Mouse (Mus musculus): ENCODE results near the gene Alkbh3. TPM values are rescaled to one million over a fixed set of nuclear protein-coding genes. Genes with fewer than 3 reads are reported as not detected.
A peak's percentile ranks its signal among the peaks of the same experiment; 100 is the strongest.

The Alkbh3 gene
- polyA plus RNA-seq, 1 experiment from 2014 or later = 57.4 TPM

DNA sequence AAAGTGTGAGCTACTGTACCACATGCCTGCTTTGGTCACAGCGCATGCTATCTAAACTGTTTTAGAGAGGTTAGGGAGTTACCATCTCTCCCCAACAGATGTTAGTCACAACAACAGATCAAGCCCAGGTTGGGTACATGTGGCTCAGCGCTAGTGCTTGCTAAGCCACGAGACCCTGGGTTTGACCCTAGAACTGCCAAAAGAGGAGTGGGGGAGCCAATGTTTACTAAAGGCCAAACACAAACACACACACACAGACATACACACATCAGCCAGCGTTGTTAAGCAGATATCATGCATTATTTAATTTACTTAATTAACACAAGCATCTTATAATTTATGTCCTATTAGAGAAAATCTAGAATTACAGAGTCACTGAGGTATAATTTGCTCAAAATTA, 8.7 kb downstream of the Alkbh3 start:
- H3K27ac ChIP-seq (ENCODE audit: low read length) = no peak overlapping the region
- WGBS = 69% methylated on average over 4 of the region's 4 CpGs
- ATAC-seq = peak; percentile 64; the same call in 1 of the 2 replicates
- peaks cover 35% of the 10 kb centered on the region for H3K36me3 ChIP-seq (ENCODE audit: control insufficient read depth, insufficient read depth)
- H3K4me2 ChIP-seq (ENCODE audit: low read length) = no peak overlapping the region
- H3K4me3 ChIP-seq (replicated peaks; ENCODE audit: low read length) = no peak overlapping the region
- no peaks in the 10 kb centered on the region for H3K9me3 ChIP-seq (ENCODE audit: control insufficient read depth, low read length)
- H3K4me1 ChIP-seq (replicated peaks; ENCODE audit: control insufficient read depth, insufficient read depth, low read length) = peaks cover 5% of the 10 kb centered on the region
- H3K9ac ChIP-seq (replicated peaks; ENCODE audit: low read depth, low read length) = no peak overlapping the region
- H3K27me3 ChIP-seq (replicated peaks; ENCODE audit: control insufficient read depth, insufficient read depth, low read length) = no peaks in the 10 kb centered on the region

DNA sequence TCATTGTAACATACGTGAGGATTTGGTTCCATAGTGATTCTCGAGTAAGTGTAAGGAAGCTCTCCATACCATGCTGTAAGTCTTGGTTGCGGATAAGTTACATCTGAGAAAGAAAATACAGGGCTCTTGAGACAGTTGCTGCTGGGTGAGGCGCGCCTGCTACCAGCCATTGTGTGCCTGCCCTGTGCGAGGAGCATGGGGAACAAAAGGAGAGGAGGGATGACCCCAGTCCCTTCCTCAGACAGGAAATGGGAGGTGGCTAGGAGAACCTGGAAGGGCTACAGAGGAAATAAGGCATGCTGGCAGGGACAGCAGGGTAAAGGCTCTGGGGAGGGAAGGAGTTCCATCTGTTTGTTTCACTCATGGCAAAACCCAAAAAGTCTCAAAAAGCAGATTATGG, 9.2 kb downstream of the Alkbh3 start:
- no peak for ATAC-seq
- no peak overlapping the region for H3K9ac ChIP-seq (replicated peaks; ENCODE audit: low read depth, low read length)
- H3K27ac ChIP-seq (ENCODE audit: low read length) = no peak overlapping the region
- H3K36me3 ChIP-seq (ENCODE audit: control insufficient read depth, insufficient read depth) = peaks cover 31% of the 10 kb centered on the region
- no peaks in the 10 kb centered on the region for H3K27me3 ChIP-seq (replicated peaks; ENCODE audit: control insufficient read depth, insufficient read depth, low read length)
- 88% methylated on average over 6 of the region's 6 CpGs for WGBS
- H3K4me3 ChIP-seq (replicated peaks; ENCODE audit: low read length) = no peak overlapping the region
- no peak overlapping the region for H3K4me2 ChIP-seq (ENCODE audit: low read length)
- peaks cover 5% of the 10 kb centered on the region for H3K4me1 ChIP-seq (replicated peaks; ENCODE audit: control insufficient read depth, insufficient read depth, low read length)
- no peaks in the 10 kb centered on the region for H3K9me3 ChIP-seq (ENCODE audit: control insufficient read depth, low read length)

DNA sequence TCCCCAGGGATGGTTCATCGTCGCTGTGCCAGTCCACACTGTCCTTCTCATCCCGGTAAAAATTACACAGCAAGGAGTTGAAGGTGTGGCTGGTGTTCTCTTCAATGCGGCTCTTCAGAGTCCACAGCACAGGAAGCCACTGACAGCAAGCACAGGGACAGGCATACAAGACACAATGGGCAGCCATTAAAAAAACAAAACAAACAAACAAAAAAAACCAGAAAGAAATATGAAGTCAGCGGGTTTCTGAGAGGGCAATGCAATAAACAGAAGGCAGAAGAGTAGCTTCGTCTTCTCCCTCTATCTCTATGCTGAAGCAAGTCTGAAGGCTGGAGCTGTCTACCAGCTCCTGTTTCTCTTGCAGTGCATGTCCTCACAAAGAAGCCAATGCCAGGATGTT, 14.4 kb downstream of the Alkbh3 start, which contains the start of gene Gm27027:
TSS of gene Gm27027 (minus strand) at position 101 of the 400 bp plus-strand sequence.
- Histone ChIP-seq H3K9me3 (ENCODE audit: control insufficient read depth, low read length) (no peaks in the 10 kb centered on the region), H3K4me2 (ENCODE audit: low read length) (no peak within 1 kb of the TSS), H3K27ac (ENCODE audit: low read length) (no peak within 1 kb of the TSS), H3K27me3 (replicated peaks; ENCODE audit: control insufficient read depth, insufficient read depth, low read length) (no peaks in the 10 kb centered on the region), H3K4me3 (replicated peaks; ENCODE audit: low read length) (no peak within 1 kb of the TSS), H3K36me3 (ENCODE audit: control insufficient read depth, insufficient read depth) (peaks cover 20% of the 10 kb centered on the region), H3K9ac (replicated peaks; ENCODE audit: low read depth, low read length) (no peak within 1 kb of the TSS), H3K4me1 (replicated peaks; ENCODE audit: control insufficient read depth, insufficient read depth, low read length) (peaks cover 22% of the 10 kb centered on the region)
- WGBS = 94% methylated on average over 6 of the region's 6 CpGs
- no peak for ATAC-seq

DNA sequence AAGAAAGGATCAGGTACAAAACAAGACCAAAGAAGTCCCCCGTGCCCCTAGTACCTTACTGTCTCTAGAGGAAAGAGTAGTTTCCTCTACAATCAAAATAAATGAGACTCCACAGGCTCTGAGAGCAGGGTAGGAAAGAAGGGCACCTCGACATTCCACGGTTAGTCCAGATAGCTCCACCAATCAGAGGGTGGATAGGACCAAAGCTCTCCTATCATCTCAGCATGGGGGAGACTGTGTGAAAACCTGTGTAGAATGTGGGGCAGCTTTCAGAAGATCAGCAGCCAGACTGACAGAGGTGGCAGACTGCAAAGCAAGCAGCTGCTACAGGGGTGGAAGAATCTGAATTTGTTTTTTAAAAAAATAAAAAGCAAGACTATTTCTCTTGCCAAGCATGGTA, 17.8 kb downstream of the Alkbh3 start:
- H3K9me3 ChIP-seq (ENCODE audit: control insufficient read depth, low read length) = no peaks in the 10 kb centered on the region
- WGBS = 19% methylated on average over 3 of the region's 3 CpGs
- H3K27me3 ChIP-seq (replicated peaks; ENCODE audit: control insufficient read depth, insufficient read depth, low read length) = no peaks in the 10 kb centered on the region
- no peak overlapping the region for H3K9ac ChIP-seq (replicated peaks; ENCODE audit: low read depth, low read length)
- peaks cover 16% of the 10 kb centered on the region for H3K36me3 ChIP-seq (ENCODE audit: control insufficient read depth, insufficient read depth)
- H3K27ac ChIP-seq (ENCODE audit: low read length) = peak overlapping the region; percentile 80
- peak; percentile 68 for ATAC-seq
- peak overlapping the region; percentile 12 for H3K4me2 ChIP-seq (ENCODE audit: low read length)
- peaks cover 24% of the 10 kb centered on the region for H3K4me1 ChIP-seq (replicated peaks; ENCODE audit: control insufficient read depth, insufficient read depth, low read length)
- no peak overlapping the region for H3K4me3 ChIP-seq (replicated peaks; ENCODE audit: low read length)

DNA sequence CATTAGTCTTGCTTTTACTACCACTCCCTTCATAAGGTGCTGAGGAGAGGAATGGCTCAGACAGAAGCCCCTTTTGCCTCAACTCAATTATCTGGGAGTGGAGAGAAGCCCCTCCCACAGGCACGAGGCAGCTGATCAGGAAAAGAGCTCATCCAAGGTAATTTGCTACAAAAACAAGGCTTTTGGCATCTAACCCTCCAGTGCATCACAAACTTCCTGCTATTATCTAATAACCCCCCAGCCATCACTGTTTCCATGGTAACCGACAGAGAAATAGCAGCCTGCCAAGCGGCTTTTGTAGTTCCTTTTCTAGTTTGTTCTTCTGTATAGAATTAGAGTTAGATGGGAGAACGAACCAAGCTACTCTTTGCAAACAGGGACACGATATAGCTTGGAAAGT, 18.3 kb downstream of the Alkbh3 start:
- Histone ChIP-seq H3K4me1 (replicated peaks; ENCODE audit: control insufficient read depth, insufficient read depth, low read length) (peaks cover 24% of the 10 kb centered on the region), H3K9ac (replicated peaks; ENCODE audit: low read depth, low read length) (no peak overlapping the region), H3K27me3 (replicated peaks; ENCODE audit: control insufficient read depth, insufficient read depth, low read length) (no peaks in the 10 kb centered on the region), H3K27ac (ENCODE audit: low read length) (peak overlapping the region; percentile 80), H3K4me3 (replicated peaks; ENCODE audit: low read length) (no peak overlapping the region), H3K4me2 (ENCODE audit: low read length) (peak overlapping the region; percentile 14), H3K36me3 (ENCODE audit: control insufficient read depth, insufficient read depth) (peaks cover 13% of the 10 kb centered on the region), H3K9me3 (ENCODE audit: control insufficient read depth, low read length) (no peaks in the 10 kb centered on the region)
- peak; percentile 90 for ATAC-seq
- WGBS = 8% methylated on average over 5 of the region's 5 CpGs

DNA sequence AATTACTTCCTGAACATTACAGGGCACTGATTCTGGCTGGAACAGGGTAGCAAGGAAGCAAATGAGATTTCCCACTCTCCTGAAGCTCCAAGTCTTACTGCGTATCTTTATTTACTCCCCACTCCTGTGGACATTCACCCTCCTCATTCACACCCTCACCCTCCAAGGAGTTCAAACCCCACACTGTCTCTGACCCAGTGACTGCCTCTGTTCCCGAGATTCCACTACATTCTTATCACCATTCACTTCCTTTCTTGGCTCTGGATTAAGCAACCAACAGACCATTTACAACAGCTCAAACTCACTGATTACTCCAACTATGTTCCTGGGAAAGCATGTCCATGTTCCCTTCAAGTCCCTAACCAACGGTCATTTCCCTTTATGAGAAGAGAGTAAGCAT, 19.3 kb downstream of the Alkbh3 start:
- H3K4me2 ChIP-seq (ENCODE audit: low read length) = no peak overlapping the region
- peaks cover 24% of the 10 kb centered on the region for H3K4me1 ChIP-seq (replicated peaks; ENCODE audit: control insufficient read depth, insufficient read depth, low read length)
- no peaks in the 10 kb centered on the region for H3K9me3 ChIP-seq (ENCODE audit: control insufficient read depth, low read length)
- no peaks in the 10 kb centered on the region for H3K27me3 ChIP-seq (replicated peaks; ENCODE audit: control insufficient read depth, insufficient read depth, low read length)
- peak overlapping the region; percentile 80 for H3K27ac ChIP-seq (ENCODE audit: low read length)
- peaks cover 13% of the 10 kb centered on the region for H3K36me3 ChIP-seq (ENCODE audit: control insufficient read depth, insufficient read depth)
- no peak overlapping the region for H3K4me3 ChIP-seq (replicated peaks; ENCODE audit: low read length)
- no peak for ATAC-seq
- WGBS = 89% methylated on average over 3 of the region's 3 CpGs
- H3K9ac ChIP-seq (replicated peaks; ENCODE audit: low read depth, low read length) = no peak overlapping the region

DNA sequence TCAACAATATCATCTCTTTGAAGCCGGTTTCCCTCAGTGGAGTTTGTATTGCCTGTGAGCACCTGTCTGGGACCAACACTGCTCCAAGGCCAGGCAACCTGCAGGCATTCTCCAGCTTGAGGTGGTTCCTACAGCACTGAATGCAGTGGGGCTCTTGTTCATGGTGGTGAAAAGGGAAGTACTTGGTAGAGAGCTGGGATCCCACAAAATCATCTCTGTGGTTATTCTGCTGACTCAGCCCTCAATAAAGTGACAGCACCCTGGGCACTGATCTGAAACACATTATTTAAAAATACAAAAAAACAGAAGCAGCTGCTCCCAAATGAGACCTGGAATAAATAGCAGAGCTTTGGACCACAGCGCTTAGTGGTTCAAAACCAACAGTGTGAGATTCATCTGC, 22.2 kb downstream of the Alkbh3 start:
- no peak for ATAC-seq
- Histone ChIP-seq H3K4me3 (replicated peaks; ENCODE audit: low read length) (no peak overlapping the region), H3K4me2 (ENCODE audit: low read length) (no peak overlapping the region), H3K9ac (replicated peaks; ENCODE audit: low read depth, low read length) (no peak overlapping the region), H3K36me3 (ENCODE audit: control insufficient read depth, insufficient read depth) (peaks cover 10% of the 10 kb centered on the region), H3K9me3 (ENCODE audit: control insufficient read depth, low read length) (no peaks in the 10 kb centered on the region), H3K27ac (ENCODE audit: low read length) (no peak overlapping the region), H3K4me1 (replicated peaks; ENCODE audit: control insufficient read depth, insufficient read depth, low read length) (peaks cover 23% of the 10 kb centered on the region), H3K27me3 (replicated peaks; ENCODE audit: control insufficient read depth, insufficient read depth, low read length) (no peaks in the 10 kb centered on the region)
- WGBS = 97% methylated on average over 2 of the region's 2 CpGs

DNA sequence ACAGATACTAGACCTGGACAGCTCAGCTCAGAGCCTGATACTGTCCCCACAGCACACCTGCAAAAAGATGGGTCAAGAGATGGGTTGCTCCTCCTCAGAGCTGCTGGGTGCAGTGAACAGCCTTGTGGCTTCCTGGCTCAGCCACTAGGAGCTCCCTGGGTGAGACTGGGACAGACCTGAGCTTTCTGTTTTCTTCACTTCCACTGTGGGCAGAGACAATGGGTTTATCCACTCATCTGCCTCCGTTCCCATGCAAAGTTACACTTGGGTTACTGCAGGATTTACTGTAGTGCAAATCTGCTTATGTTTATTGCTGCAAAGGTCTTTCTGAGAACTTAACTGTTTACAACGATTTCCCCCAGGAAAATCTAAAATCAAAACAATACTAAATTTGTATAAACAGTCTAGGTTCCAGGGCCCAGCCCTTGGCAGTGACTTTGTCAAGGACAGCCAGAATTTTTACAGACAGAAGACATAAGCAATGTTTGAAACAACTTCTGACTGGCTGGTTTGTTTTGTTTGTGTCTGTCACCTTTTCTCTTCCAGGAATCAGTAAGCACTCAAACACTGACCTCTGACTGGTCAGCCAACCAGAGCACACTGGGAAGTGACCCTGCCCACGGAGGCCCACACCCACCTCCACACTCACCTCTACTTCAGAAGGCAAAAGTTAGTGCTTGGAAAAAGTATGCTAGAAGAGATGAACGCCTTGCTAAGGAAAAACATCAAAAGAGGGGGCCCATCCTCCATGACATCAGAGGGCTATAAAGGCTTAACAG, 28.0 kb downstream of the Alkbh3 start:
- H3K9ac ChIP-seq (replicated peaks; ENCODE audit: low read depth, low read length) = no peak overlapping the region
- no peak overlapping the region for H3K27ac ChIP-seq (ENCODE audit: low read length)
- no peak for ATAC-seq
- peaks cover 19% of the 10 kb centered on the region for H3K36me3 ChIP-seq (ENCODE audit: control insufficient read depth, insufficient read depth)
- H3K4me1 ChIP-seq (replicated peaks; ENCODE audit: control insufficient read depth, insufficient read depth, low read length) = no peaks in the 10 kb centered on the region; the same call in 1 of the 2 replicates
- 89% methylated on average over 4 of the region's 4 CpGs for WGBS
- H3K4me2 ChIP-seq (ENCODE audit: low read length) = no peak overlapping the region
- H3K27me3 ChIP-seq (replicated peaks; ENCODE audit: control insufficient read depth, insufficient read depth, low read length) = no peaks in the 10 kb centered on the region
- H3K4me3 ChIP-seq (replicated peaks; ENCODE audit: low read length) = no peak overlapping the region
- no peaks in the 10 kb centered on the region for H3K9me3 ChIP-seq (ENCODE audit: control insufficient read depth, low read length)

DNA sequence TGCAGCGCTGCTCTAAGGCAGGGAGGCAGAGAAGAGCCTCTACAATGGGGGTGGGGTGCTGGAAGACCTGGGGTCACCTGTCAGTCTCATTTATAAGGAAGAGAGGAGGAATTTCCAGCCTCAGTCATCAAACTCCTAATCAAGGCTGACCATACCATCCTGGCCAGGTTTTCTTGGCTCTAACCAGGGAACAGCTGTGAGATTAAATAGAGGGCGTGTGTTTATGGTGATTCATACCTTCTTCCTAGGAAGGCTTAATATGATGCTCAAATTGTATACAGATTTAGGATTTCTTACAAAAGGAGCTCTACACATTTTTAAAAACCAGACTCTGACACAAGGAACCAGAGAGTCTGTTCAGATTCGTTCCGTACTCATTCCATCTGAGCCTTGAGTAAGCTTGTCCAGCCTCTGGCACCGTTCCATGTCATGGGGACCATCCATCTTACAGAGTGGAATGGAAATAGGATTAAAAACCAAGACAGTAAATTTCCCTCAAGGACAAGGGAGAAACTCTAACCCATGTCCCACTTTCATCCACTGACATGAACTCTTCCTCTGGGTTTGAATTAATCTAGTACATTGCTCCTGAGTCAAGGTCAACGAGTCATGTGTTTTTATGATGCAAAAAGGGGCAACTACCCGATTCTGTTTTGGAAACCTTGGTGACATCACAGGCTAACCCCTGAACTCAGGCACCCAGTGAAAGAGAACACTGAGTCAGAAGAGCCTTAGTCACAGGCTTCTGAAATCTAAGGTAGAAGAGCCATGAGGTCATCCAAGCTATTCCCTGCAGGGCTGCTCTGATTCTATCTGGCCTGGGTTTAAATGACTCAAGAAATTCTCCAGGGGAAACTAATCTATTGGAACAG, 31.1 kb downstream of the Alkbh3 start:
- Histone ChIP-seq H3K4me3 (replicated peaks; ENCODE audit: low read length) (no peak overlapping the region), H3K27me3 (replicated peaks; ENCODE audit: control insufficient read depth, insufficient read depth, low read length) (no peaks in the 10 kb centered on the region), H3K4me2 (ENCODE audit: low read length) (no peak overlapping the region), H3K9ac (replicated peaks; ENCODE audit: low read depth, low read length) (no peak overlapping the region), H3K36me3 (ENCODE audit: control insufficient read depth, insufficient read depth) (peaks cover 17% of the 10 kb centered on the region), H3K9me3 (ENCODE audit: control insufficient read depth, low read length) (no peaks in the 10 kb centered on the region), H3K4me1 (replicated peaks; ENCODE audit: control insufficient read depth, insufficient read depth, low read length) (peaks cover 15% of the 10 kb centered on the region), H3K27ac (ENCODE audit: low read length) (no peak overlapping the region)
- ATAC-seq = no peak
- WGBS = 91% methylated on average over 7 of the region's 7 CpGs

Data from forebrain, embryonic 16.5 days (tissue).